Mouse (Mus musculus): ENCODE measurements around the gene Snx10.
"Not testable (repeated sequence)": the region's sequence is repeated elsewhere in the genome, so short reads cannot be mapped to it uniquely, and the experiment has no call there.

Gene Snx10

DNA sequence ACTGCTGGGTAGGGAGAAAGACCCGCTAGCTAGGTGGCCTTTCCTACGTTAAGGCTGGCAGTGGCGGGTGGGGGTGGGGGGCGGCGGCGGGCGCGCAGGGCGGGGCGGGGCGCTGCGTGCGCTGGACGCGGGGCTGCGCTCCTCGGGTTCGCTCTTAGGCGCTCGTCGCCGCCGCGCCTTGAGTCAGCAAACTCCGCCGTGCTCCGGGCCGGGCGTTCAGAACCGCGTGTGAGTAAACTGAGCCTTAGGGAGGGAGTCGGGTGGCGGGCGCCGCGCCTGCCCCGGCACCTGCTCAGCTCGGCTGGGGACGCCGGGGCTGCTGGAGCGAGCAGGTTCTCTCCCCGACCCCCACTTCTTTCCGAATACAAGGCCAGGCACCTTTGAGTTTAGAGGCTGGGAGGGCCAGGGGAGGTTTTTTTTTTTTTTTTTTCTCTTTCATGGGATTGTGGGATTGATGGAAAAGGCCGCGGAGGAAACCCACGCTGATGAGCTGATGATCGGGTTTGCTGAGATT lies at the start of gene Snx10:
Gene Snx10 (plus strand): TSS at position 95 of the 514 bp plus-strand sequence.
- DNase-seq (ENCODE audit: low read depth, low spot score), result peak; percentile 80

DNA sequence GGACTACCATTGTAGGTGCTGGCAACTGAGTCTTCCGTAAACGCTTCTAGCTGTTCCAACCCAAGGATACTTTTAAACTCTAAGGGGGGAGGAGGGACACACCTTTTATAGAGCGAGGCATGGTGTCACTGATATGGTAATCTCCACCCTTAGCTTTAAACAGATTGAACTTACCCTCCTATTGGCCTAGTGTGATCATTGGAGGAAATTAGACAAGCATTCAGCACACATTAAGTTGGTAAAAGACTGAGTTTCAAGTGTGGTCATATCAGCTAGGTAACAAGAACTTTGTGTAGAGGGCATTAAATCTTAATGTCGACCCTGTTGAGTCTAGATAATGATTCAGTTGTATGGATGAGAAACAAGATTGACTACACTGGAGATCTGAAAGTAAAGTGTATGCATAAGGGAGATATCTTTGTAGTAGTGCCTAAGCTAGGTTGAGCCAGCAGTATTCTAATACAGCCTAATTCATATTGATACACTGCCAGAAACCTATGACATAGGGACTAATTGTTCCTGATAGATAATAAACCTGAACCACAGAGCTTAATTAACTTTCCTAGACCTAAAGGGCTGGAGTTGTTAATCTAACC lies 44.5 kb upstream of the Snx10 start:
- no peak for DNase-seq (ENCODE audit: low read depth, low spot score)

DNA sequence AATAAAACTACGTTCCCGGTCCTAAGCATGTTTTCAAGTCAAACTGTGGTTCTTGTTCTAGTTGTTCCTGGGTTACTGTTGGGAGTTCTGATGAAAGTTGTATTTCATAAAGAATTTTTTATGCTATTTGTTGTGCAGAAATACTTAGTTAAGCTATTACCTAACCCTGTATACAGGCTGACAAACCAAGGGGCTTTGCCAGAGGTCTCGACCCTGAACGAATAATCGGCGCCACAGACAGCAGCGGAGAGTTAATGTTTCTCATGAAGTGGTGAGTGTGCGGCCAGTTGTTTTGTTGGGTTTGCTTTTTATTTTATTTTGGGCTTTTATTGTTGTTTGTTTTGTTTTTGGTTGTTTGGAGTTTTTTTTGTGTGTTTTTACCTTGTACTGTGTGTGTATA lies 42.2 kb upstream of the Snx10 start:
- no peak for DNase-seq (ENCODE audit: low read depth, low spot score)

DNA sequence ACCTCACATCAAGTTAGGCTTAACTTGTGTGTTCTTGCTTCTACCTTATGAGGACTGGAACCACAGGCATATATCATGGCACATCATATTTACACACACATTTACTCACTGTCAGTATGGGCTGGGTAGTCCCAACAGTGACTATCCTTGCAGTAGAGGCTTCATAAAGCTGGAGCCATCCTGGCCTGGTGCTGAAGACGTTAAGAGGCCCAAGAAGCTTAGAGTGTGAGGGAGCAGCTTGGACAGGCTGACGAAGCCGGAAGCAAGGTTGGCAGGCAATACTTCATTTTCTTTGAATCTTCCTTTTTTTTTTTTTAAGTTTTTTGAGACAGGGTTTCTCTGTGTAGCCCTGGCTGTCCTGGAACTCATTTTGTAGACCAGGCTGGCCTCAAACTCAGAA lies 39.8 kb upstream of the Snx10 start:
- DNase-seq (ENCODE audit: low read depth, low spot score), result no peak

DNA sequence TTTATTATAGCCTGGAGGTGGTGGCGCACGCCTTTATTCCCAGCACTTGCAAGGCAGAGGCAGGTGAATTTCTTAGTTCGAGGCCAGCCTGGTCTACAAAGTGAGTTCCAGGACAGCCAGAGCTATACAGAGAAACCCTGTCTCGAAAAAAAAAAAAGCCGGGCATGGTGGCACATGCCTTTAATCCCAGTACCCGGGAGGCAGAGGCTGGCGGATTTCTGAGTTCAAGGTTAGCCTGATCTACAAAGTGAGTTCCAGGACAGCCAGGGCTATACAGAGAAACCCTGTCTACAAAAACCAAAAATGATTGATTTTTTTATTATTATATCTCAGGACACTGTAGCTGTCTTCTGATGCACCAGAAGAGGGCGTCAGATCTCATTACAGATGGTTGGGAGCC lies 39.1 kb upstream of the Snx10 start:
- DNase-seq (ENCODE audit: low read depth, low spot score), result not testable (repeated sequence)

DNA sequence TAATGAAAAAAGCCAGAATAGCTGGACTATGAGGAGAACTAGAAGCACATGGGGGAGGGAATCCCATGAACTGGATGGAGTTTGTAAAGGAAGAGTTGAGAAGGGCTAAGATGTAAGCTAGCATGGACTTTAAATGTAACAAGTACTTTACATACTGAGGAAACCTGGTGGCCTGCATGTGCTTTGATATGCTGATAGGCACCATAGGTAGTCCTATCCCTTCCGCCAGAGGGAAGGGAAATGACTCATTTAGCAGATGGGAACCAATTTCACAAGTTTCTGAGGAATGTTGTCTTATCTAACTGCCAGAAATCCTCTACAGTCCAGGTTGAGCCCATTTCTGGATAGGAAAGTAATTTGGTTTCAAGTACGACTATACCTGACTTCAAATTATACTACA lies 38.1 kb upstream of the Snx10 start:
- DNase-seq (ENCODE audit: low read depth, low spot score), result peak; percentile 61

DNA sequence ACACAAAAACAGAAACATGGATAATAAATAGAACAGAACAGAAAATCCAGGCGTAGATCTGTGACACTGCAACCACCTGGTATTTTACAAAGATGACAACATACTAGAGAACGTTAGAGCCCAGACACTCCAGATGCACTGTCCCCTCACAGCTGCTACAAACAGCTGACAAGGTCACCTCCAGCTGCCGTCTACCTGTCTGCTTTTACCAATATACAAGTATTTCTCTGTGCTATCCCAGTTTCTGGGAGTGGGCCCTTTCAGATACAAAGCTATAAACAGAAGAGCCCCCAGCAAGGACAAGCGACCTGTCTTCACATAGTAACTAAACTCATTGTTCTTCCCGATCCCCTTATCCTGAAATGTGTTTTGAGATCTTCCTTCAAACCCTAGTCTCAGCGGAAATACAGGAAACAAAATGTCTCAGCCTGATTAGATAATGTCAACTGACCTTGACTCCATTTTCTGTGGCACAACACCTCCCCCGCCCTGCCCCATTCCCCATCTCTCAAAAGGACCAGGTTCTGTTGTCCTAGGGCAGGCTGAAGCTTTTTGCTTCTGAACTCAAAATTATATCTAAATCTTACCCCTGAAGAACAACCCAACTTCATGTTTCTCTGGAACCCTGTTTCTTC lies 37.5 kb upstream of the Snx10 start:
- DNase-seq (ENCODE audit: low read depth, low spot score), result peak; percentile 18

DNA sequence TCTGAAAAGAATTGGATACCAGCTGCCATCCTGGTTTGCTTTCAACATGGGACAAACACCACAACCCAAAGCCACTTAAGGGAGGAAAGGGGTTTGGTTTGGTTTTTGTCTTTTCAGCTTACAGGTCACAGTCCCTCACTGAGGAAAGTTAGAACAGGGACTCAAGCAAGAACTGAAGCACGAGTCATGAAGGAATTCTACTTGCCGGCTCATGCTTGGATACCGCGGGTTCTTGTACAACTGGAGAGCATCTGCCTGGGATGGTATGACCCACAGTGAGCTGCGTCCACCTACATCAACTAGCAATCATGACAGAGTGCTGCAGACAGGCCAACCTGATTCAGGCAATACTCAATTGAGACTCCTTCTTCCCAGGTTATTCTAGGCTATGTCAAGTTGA lies 37.0 kb upstream of the Snx10 start:
- no peak for DNase-seq (ENCODE audit: low read depth, low spot score)

DNA sequence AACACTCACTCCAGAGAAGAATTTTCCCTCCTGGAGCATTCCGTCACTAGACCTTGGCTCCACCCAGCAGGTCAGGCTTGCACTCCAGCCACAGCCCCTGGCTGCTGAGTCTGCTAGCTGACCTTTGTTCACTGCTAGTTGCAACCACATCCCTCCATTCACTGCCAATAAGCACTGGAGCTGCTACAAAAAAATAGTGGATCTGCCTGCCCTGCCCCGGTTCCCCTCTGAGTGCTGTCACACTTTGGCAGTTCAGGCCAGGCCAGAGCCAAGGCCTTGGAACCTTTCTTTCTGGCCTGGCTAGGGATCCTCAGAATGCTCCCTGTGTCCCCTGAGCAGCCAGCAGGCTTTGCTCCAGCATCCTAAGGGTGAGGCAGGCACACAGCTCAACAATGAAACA lies 33.9 kb upstream of the Snx10 start:
- peak; percentile 56 for DNase-seq (ENCODE audit: low read depth, low spot score)

DNA sequence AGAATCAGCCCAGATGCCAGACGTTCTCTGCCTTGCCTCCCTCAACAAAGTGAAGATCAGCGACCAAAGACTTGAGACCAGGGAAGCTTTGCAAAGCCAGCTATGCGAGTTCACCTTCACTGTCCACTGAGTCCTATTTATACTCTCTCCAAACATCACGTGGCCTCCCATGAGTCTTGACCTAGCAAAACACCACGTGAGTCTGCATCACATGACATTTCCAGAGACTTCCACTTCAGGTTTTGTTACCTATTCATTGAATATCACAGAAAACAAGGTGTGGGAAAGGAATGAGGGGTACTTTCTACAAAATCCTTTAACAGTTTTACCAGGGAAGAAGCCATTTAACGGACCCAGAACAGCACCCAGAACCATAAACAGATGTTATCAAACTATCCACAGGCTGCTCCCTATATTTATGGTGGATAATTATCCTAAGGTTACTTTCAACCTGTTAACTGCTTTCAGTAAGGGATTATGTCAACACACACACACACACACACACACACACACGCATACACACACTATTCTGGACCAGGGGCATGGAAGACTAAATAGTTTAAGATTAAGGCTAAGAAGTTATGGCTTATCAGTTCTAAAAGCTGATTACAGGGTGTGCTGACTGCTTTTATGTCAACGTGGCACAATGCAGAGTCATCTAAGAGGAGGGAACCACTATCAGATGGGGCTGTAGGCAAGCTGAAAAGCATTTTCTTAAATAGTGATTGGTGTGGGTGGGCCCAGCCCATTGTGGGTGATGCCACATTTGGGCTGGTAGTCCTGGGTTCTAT lies 26.2 kb upstream of the Snx10 start:
- no peak for DNase-seq (ENCODE audit: low read depth, low spot score)

DNA sequence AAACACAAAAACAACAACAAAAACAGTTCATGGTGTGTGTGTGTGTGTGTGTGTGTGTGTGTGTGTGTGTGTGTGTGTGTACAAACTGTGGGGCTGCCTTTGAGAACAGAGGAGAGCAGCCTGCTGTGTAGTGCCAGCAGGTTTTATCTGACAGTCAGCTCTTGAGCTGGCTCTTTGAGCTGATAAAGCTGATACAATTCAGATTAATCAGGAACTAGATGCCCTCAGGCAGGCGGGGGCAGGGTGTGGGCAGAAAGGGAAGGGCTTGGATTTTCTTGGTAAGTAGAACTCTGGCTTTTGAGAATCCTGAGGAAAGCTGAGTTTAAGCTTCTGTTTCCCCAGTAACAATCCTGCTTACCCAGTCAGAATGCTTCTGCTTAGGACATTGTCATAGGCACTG lies 18.0 kb upstream of the Snx10 start:
- peak; percentile 65 for DNase-seq (ENCODE audit: low read depth, low spot score)

DNA sequence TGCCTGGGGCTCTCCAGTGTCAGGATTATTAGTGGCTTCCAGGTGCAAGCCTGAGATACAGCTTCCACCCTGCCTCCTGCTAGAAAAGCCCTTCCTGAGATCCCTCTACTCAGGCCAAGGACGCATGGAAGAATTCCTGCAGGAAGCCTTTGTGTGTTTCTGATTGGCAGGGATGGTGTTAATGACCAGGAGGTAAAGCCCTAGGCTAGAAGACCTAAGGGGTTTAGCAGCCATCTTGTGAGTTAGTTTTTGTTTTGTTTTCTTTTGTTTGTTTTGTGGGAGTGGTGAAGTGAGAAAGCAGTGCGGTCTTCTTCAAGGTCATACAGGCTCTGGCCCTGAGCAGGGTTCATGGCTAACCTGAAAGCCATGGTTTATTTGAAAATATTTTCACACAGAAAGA lies 16.1 kb upstream of the Snx10 start:
- peak; percentile 79 for DNase-seq (ENCODE audit: low read depth, low spot score)

DNA sequence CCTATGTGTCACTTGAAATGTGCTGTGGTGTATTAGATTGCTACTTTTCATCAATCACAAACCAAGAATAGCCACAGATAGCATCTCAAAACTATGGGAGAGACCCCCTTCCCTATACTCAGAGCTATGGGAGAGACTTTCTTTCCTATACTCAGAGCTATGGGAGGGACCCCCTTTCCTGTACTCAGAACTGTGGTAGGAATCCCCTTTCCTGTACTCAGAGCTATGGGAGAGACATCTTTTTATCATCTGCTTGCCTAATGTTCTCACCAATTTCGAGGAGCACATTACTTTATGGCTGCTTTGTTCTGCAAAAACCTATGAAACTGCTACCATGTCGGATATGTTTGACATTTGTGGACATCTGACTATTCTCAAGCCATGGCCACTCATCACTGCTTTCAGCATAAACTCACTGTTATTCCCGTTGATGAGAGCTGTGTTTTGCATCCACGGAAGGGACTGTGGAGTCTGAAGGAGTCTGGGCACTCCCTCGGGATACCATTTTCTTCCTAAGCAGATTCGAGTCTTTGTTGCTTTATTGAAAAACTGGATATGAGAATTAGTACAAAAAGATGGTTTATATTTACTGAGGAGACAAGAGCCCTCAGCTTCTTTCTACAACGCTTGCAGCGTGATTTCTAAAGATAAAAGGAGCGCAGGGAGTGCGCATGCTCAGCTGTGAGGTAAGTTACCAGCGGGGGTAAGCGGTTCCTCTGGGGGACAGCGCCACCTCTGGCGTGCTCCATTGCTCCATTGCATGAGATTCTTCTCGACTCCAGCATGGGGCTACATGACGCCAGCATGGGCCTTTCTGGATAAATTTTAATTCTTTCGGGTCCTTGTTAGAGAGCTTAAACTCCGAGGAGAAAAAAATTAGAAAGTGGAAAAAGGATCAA lies 14.7 kb upstream of the Snx10 start:
- DNase-seq (ENCODE audit: low read depth, low spot score), result peak; percentile 93

DNA sequence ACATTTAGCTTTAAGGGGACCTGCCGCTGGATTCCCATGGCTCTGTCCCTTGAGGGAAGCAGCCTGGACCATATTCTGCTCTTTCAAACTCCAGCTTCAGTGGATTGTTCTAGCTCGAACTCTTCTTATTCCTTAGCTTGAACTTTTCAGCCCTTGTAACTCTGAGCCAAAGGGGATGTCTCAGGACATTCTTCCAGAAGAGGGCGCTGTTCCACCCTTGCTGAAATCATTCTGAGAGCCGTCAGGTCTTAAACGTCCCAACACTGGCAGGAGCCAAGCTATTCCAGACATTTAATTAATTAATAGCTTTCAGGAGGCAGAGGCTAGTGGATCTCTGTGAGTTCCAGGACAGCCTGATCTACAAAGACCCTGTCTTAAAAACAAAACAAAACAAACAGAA lies 13.6 kb upstream of the Snx10 start:
- peak; percentile 88 for DNase-seq (ENCODE audit: low read depth, low spot score)

DNA sequence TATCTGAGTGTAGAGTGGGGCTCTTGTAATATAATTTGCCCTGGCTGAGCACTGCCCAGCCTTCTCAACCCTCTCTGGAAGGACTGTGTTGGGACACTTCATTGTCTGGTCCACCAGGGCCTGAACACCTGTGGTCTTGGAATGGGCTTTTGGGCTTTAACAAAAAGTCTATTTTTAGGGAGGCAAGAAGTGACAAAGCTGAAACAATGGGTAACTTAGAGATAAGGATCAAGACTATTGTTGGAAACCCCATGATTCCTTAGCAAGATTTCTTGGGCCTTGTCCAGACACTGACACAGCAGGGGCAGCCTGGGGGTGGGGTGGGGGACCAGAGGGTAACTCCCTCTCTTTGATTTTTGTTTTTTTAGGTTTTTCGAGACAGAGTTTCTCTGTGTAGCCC lies 12.8 kb upstream of the Snx10 start:
- DNase-seq (ENCODE audit: low read depth, low spot score), result peak; percentile 63

DNA sequence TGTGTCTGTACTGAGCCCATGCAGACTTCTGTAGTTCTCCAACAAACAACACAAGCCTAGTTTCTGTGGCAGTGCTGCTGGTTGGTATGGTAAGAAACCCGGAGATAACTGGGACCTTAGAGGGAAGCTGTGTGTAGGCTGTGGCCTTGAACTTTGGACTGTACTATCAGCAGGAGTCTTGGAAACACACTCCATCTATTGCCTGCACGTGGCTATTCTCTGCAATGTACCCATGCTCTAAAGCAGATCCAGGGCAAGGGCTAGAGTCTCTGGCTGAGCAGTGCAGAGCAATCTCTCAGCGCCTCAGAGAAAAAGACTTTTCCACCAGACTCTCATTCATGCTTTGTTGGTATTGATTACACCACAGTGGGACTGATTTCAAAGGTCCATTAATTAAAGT lies 10.0 kb upstream of the Snx10 start:
- no peak for DNase-seq (ENCODE audit: low read depth, low spot score)

DNA sequence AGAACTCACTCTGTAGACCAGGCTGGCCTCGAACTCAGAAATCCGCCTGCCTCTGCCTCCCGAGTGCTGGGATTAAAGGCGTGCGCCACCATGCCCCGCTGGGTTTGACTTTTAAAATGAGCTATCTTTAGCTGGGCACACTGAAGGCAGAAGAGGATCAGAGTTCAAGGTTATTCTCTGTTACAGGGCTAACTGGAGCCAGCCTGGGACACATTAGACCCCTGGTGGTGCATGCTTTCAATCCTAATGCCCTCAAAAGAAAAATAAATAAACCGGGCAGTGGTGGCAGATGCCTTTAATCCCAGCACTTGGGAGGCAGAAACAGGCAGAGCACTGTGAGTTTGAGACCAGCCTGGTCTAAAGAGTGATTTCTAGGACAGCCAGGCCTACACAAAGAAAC lies 8.8 kb upstream of the Snx10 start:
- DNase-seq (ENCODE audit: low read depth, low spot score), result peak; percentile 59

DNA sequence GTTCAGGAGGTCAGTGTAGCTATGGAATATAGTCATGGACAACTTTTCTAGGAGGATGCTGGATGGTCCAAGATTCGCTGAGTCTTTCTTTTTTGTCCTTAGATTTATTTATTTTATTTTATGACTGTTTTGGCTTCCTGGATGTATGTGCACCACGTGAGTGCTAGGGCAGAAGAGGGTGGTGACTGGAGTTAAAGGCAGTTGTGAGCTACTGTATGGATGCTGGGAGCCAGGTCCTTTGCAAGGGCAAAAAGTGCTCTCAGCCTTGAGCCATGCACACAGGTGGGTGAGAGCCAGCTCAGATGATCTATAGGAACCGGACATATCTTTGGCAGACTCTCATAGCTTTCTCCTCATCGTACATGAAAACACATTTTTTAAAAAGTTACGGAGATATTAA lies 391 bp upstream of the Snx10 start:
- no peak for DNase-seq (ENCODE audit: low read depth, low spot score)

DNA sequence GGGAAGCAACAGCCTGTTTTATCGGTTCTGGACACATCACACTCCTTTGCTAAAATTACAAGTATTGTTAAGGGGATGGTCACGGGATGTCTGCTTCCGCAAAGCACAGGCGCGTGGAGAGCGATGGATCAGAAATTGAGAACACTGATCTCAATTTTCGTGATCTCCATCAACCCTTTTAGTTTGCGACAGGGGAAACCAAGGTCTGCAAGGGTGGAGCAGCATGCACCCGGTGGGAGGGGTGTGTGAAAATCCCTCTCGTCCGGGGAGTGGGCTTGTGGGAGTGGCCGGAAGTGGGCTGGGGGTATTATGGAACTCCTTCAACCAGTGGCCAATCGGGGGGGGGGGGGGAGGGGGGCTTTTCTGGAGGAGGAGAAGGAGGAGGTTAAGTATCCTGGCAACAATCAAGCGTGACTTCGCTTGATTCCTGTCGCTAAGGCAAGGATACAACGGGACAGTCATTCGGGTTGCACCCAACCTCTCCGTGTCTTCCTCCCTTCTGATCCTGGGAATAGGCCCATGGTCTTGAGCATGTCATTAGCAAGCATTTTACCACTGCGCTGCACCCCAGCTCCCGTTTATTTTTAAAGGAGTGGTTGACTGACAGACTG lies 725 bp downstream of the Snx10 start:
- peak; percentile 91 for DNase-seq (ENCODE audit: low read depth, low spot score)

DNA sequence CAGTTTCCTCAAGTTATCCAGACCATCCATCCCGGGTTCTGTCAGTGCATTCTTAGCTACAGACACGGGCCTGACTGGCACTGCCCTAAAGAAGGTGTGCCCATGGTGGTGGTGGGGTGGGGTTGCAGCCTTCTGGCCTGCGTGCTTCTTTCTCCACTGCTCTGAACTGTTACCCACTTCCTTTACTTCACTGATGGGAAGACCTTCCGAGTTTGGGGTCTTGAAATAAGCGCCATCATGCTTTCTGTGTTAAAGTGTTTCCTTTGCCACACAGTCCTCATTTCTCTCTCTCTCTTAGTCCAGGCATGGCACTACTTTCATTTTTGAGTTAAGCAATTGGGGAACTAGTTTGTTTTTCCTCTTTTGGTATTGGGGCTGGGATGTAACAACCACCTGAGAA lies 1.3 kb downstream of the Snx10 start:
- DNase-seq (ENCODE audit: low read depth, low spot score), result no peak

DNA sequence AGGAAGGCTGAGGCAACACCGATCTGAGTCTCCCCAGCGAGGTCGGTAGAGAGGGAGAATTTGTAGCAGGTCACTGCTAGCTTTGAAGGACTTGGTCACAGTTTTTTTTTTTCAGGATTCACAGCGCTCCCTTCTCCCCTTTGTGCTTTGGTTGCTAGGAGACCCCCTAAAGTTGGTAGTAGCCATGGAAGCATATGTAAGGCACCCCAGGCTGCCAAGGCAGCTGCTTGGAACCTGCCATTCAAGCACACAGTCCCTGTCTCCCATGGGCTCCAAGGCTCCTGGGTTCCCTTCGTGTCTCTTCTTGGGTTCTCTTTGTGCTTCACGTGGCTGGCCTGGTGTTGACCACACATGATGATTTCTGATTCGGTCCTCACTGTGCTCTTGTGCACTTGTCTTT lies 5.8 kb downstream of the Snx10 start:
- DNase-seq (ENCODE audit: low read depth, low spot score), result no peak

Measured in ZHBTc4 (cell line).